Mouse (Mus musculus): ENCODE data around the gene Ear1. TPM values are rescaled to one million over a fixed set of nuclear protein-coding genes. Genes with fewer than 3 reads are reported as not detected.
"Not testable (repeated sequence)": the region's sequence is repeated elsewhere in the genome, so short reads cannot be mapped to it uniquely, and the experiment has no call there.

Ear1 gene
- polyA plus RNA-seq, 1 experiment from 2014 or later, result not detected

- not testable (repeated sequence) for H3K4me1 ChIP-seq; H3K4me3 ChIP-seq; H3K9me3 ChIP-seq; H3K27ac ChIP-seq; H3K4me2 ChIP-seq; ATAC-seq (replicated peaks); H3K36me3 ChIP-seq (replicated peaks); H3K27me3 ChIP-seq (replicated peaks); H3K9ac ChIP-seq
- WGBS, result 86% methylated on average over 3 of the region's 3 CpGs
Measured at GRCm38 (mm10) chr14:43784645-43785044, 90.7 kb downstream of the Ear1 start, which contains the start of gene Gm8180. Gene Gm8180 (minus strand): TSS chr14:43784745.

Other genes starting within 250 kb of the Ear1 start
- not detected in 2 replicates for gene Gm8165, start 198.3 kb downstream of the Ear1 start, polyA plus RNA-seq (2015; fragmentation: Nextera tagmentation; extraction: Ambion mirVana)
- gene Gm7324, start 177.7 kb downstream of the Ear1 start, polyA plus RNA-seq (2015; fragmentation: Nextera tagmentation; extraction: Ambion mirVana), result 0.59 and 0.85 TPM in 2 replicates
- gene Gm16506, start 148.0 kb downstream of the Ear1 start, polyA plus RNA-seq (2015; fragmentation: Nextera tagmentation; extraction: Ambion mirVana), result not detected in 2 replicates
- not detected in 2 replicates for gene Gm6526, start 127.7 kb downstream of the Ear1 start, polyA plus RNA-seq (2015; fragmentation: Nextera tagmentation; extraction: Ambion mirVana)
- gene Gm8180, start 90.8 kb downstream of the Ear1 start, polyA plus RNA-seq (2015; fragmentation: Nextera tagmentation; extraction: Ambion mirVana), result not detected in 2 replicates
- gene Ear10, start 48.0 kb upstream of the Ear1 start, polyA plus RNA-seq (2015; fragmentation: Nextera tagmentation; extraction: Ambion mirVana), result not detected in 2 replicates
- gene Gm8113, start 49.9 kb upstream of the Ear1 start, polyA plus RNA-seq (2015; fragmentation: Nextera tagmentation; extraction: Ambion mirVana), result 4.9 and 5.8 TPM in 2 replicates
- not detected in 2 replicates for gene Ang5, start 81.6 kb upstream of the Ear1 start, polyA plus RNA-seq (2015; fragmentation: Nextera tagmentation; extraction: Ambion mirVana)
- not detected in 2 replicates for gene Ang6, start 126.8 kb upstream of the Ear1 start, polyA plus RNA-seq (2015; fragmentation: Nextera tagmentation; extraction: Ambion mirVana)
- gene Ear2, start 227.1 kb upstream of the Ear1 start, polyA plus RNA-seq (2015; fragmentation: Nextera tagmentation; extraction: Ambion mirVana), result not detected in 2 replicates
- gene Gm3327, start 248.3 kb upstream of the Ear1 start, polyA plus RNA-seq (2015; fragmentation: Nextera tagmentation; extraction: Ambion mirVana), result not detected in 2 replicates